Mouse (Mus musculus) testis, adult 2 months (tissue): ENCODE data around the gene Frmd6.

ENCODE experiments used
- CTCF ChIP-seq: fragments of 200-500 bp; IDR thresholded peaks from 2 replicates; pipeline ENCODE4 v1.5.1; 2012; ENCODE audit warnings: low read depth, mild to moderate bottlenecking, inconsistent platforms, low read length, moderate library complexity; ENCODE audit not compliant: control insufficient read depth, insufficient read depth, insufficient replicate concordance
- POLR2A ChIP-seq: fragments of 200-500 bp; IDR thresholded peaks from 2 replicates; pipeline ENCODE4 v1.6.1; 2012; ENCODE audit warnings: low read depth, mild to moderate bottlenecking, inconsistent platforms, low read length, moderate library complexity; ENCODE audit not compliant: control insufficient read depth

- no peak for TF ChIP-seq POLR2A
- TF ChIP-seq CTCF = no peak
Measured at GRCm38 (mm10) chr12:70868190-70868987, 43.1 kb downstream of the Frmd6 start.
